Mouse (Mus musculus) lung, adult 2 months (tissue): Measurements from ENCODE around the gene Mindy4. TPM values are rescaled to one million over a fixed set of nuclear protein-coding genes. Genes with fewer than 3 reads are reported as not detected.

Source experiments
- DNase-seq: peaks from one replicate; pipeline ENCODE4 v3.0.0; 2022
- H3K4me1 ChIP-seq: fragments of 200-500 bp; 2 replicates; pipeline ENCODE4 v1.6.1; 2011; ENCODE audit warnings: low read length; ENCODE audit not compliant: control insufficient read depth, insufficient read depth
- H3K4me3 ChIP-seq: fragments of 200-500 bp; replicated peaks from 2 replicates; pipeline ENCODE3; 2011; ENCODE audit warnings: low read depth, mild to moderate bottlenecking, control low read depth, low read length; ENCODE audit errors: extremely low read depth
- CTCF ChIP-seq: fragments of 200-500 bp; IDR thresholded peaks from 2 replicates; pipeline ENCODE4 v1.5.1; 2011; ENCODE audit warnings: mild to moderate bottlenecking, low read length, control low read depth; ENCODE audit not compliant: insufficient read depth
- POLR2A ChIP-seq: fragments of 200-500 bp; IDR thresholded peaks from 2 replicates; pipeline ENCODE4 v1.6.1; 2011; ENCODE audit warnings: low read depth, mild to moderate bottlenecking, control low read depth, low read length, borderline replicate concordance; ENCODE audit errors: extremely low read depth
- WGBS: fragments of 180-500 bp; shearing (Covaris S2); methylation state at CpG from one replicate; pipeline ENCODE4 v1.1.7; 2018; 5-methylcytosine and 5-hydroxymethylcytosine counted together
- polyA plus RNA-seq: library from polyadenylated mRNA; depleted of rRNA; stranded (reverse); fragments of >200 nt; gene quantifications from 2 replicates; pipeline ENCODE4 v1.2.3, GENCODE M21; 2012

Gene Mindy4
- polyA plus RNA-seq, 1 experiment: 35.7 TPM

DNA sequence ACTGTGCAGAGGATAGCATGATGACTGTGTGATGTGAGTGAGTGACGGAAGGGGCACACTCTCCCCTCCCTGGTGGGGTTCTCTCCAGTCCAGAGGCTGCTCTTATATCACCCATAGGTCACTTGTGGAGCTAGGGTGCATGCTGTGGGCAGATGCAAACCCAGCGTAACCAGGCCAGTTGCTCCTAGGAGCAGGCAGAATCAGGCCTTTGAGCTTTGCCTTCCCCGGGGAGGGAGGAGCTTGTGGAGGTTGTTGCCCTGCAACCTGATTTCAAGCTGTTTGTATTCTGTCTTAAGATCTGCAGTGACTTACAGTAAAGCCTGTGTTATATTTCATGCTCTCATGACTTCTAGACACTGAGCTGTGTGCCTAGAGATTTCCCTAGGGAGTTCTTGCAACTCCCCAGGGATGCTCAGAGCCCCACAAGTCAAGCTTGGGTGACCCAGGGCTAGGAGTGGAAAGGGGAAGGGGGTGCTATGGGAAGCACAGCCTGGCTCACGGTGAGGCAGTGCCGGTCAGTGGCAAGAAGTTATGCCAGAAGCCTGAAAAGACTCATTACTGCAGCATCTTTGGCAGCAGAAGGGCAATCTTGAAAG lies 84.9 kb downstream of the Mindy4 start:
- no peak for DNase-seq
- H3K4me3 ChIP-seq: no peak overlapping the region
- TF ChIP-seq POLR2A: no peak
- no peak for TF ChIP-seq CTCF
- no peaks in the 10 kb centered on the region for H3K4me1 ChIP-seq
- WGBS: 80% methylated on average over 5 of the region's 5 CpGs

DNA sequence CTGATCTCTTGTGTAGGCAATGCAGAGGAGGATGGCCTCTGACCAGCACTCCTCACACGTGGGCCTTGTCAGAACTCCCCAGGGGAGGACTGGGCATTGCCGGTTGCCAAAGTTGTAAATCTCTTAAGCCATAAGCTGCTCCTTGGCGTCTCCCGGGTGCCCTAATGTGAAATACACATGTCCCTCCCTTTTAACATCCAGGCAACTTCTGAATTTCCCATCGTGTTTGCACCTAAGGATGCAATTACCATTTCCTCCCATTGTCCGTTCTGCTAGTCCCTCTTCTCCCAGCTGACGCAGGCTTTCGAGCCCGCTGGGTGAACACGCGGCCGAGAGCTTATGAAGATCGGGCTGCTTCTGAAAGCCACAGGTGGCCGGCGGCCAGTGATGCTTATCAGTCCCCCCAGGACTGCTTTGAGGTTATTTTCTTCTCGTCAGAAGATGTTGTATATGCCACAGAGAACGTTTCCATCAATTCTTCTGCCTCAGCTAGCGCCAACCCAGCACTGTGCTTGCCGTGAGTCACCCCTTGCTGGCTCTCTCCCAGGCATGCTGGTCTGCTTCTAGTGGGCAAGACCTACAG lies 91.5 kb downstream of the Mindy4 start:
- no peak for TF ChIP-seq CTCF
- no peak for TF ChIP-seq POLR2A
- DNase-seq: peak; percentile 28
- no peak overlapping the region for H3K4me3 ChIP-seq
- WGBS: 43% methylated on average over 19 of the region's 19 CpGs
- H3K4me1 ChIP-seq: peaks cover 4% of the 10 kb centered on the region; the same call in 1 of the 2 replicates

DNA sequence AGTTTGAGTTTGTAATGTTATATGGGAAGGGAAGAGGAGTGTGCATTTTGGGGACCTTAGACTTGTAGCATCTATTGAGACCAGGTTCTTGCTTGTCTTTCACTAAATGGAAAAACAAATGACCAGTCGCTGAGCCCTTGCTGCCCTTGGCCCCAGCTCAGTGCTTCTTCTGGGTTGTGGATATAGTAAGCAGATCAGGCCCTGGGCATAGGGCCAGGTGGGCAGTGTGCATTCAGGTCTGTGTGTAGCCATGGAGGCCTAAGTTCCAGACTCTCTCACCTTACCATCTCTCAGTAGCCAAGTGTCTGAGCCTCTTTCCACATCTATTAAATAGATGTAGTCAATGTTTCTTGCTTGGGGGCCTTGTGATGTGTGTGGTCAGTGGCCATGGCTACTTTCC lies 92.1 kb downstream of the Mindy4 start:
- no peak for DNase-seq
- WGBS: 58% methylated on average over 1 of the region's 1 CpGs
- no peak for TF ChIP-seq POLR2A
- no peak for TF ChIP-seq CTCF
- Histone ChIP-seq H3K4me3 (no peak overlapping the region), H3K4me1 (peaks cover 6% of the 10 kb centered on the region; the same call in 1 of the 2 replicates)

DNA sequence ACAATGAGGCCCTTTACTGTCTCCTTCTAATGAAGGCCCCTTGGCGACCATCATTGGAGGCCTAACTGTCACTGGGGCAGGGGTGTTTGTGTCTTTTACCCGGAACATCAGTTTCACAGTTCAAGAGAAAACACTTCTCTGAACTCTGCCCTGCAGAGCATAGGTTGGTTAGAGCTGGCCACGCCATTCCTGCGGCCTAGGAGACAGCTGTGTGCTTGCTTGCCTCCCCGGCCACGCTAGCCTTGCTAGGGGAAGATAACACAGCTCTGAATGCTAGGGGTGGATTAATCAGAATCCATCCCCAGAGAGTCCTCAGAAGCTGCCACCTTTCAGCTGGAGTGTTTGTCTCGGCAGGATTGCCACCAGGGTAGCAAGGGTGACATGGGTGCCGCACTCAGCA lies 96.3 kb downstream of the Mindy4 start:
- Histone ChIP-seq H3K4me3 (no peak overlapping the region), H3K4me1 (0 out of 2 replicates have a peak, but pooled peaks cover 4% of the 10 kb centered on the region)
- TF ChIP-seq POLR2A: no peak
- TF ChIP-seq CTCF: no peak
- no peak for DNase-seq
- WGBS: 89% methylated on average over 8 of the region's 8 CpGs

GRCm38 (mm10) chr6:55299917-55300316 lies 96.7 kb downstream of the Mindy4 start:
- no peak for DNase-seq
- Histone ChIP-seq H3K4me3 (no peak overlapping the region), H3K4me1 (0 out of 2 replicates have a peak, but pooled peaks cover 4% of the 10 kb centered on the region)
- 82% methylated on average over 2 of the region's 2 CpGs for WGBS
- no peak for TF ChIP-seq POLR2A
- TF ChIP-seq CTCF: no peak

DNA sequence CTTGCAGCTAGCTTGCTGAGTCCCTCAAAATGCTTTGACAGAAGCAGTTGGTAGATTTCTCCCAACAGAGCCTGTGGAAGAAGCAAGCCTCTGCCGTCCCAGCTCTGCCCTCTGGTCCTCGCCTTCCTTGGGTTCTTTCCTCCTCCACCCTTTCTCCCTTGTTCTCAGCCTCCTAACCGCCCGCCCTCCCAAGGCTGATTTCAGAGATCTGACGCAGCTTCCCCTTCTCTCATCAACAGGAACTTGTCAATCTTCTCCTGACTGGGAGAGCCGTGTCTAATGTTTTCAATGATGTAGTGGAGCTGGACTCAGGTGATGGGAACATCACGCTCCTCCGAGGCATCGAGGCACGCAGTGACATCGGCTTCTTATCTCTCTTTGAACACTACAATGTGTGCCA lies 97.5 kb downstream of the Mindy4 start:
- DNase-seq: no peak
- H3K4me3 ChIP-seq: no peak overlapping the region
- 0 out of 2 replicates have a peak, but pooled peaks have one; percentile 22 for TF ChIP-seq POLR2A
- no peak for TF ChIP-seq CTCF
- H3K4me1 ChIP-seq: 0 out of 2 replicates have a peak, but pooled peaks cover 4% of the 10 kb centered on the region
- WGBS: 52% methylated on average over 11 of the region's 11 CpGs

DNA sequence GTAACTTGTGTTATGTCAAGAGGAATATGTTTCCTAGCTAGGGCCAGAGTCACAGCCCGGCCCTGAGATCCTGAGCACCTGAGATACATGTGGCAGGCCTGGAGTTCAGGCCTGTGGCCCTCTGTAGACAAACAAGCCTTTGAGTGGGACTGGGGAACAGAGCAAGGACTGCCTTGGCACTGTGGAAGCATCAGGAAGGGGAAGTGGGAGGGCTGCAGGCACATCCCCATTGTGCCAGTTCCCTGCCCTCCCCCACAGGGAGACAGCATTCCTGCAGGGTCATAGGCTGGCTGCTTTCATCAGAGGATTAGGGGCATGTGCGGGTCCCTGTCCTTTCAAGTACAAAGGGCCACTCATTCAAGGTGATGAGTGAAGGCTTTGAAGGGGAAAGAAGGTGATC lies 107.0 kb downstream of the Mindy4 start:
- Histone ChIP-seq H3K4me3 (no peak overlapping the region), H3K4me1 (peaks cover 6% of the 10 kb centered on the region; the same call in 1 of the 2 replicates)
- DNase-seq: peak; percentile 25
- TF ChIP-seq POLR2A (peak; percentile 62; the same call in 1 of the 2 replicates), CTCF (no peak)
- 41% methylated on average over 2 of the region's 2 CpGs for WGBS

GRCm38 (mm10) chr6:55311962-55312361 lies 108.8 kb downstream of the Mindy4 start:
- DNase-seq: no peak
- TF ChIP-seq POLR2A: no peak
- no peak for TF ChIP-seq CTCF
- Histone ChIP-seq H3K4me3 (no peak overlapping the region), H3K4me1 (peaks cover 3% of the 10 kb centered on the region; the same call in 1 of the 2 replicates)
- 63% methylated on average over 5 of the region's 5 CpGs for WGBS

GRCm38 (mm10) chr6:55313893-55314292 lies 110.7 kb downstream of the Mindy4 start:
- no peak overlapping the region for H3K4me3 ChIP-seq
- WGBS: 87% methylated on average over 4 of the region's 4 CpGs
- no peak for TF ChIP-seq POLR2A
- no peak for TF ChIP-seq CTCF
- peaks cover 3% of the 10 kb centered on the region; the same call in 1 of the 2 replicates for H3K4me1 ChIP-seq
- no peak for DNase-seq

DNA sequence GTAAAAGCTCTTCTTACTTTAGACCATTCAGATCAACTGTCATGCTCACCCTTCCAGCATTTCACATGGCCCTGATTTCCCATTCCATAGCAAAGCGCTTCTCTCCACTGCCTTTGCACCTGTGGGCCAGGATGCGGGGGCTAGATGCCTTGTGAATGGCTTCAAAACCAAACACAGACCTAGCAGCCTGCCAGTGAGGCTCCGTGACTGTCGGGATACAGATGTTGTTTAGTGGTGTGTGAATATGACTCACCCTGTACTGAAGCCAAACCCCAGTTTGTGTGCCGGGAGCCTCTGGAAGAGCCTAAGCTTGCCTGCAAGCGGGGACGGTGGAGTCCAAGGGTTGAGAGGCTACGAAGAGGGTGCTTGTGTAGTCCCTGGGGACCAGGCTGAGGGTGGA lies 111.4 kb downstream of the Mindy4 start:
- no peak for DNase-seq
- TF ChIP-seq POLR2A: no peak
- TF ChIP-seq CTCF: no peak
- Histone ChIP-seq H3K4me3 (no peak overlapping the region), H3K4me1 (peaks cover 7% of the 10 kb centered on the region; the same call in 1 of the 2 replicates)
- whole genome bisulfite sequencing: 74% methylated on average over 8 of the region's 8 CpGs
